Mouse (Mus musculus): Measurements from ENCODE around the gene Fbrsl1.

DNA sequence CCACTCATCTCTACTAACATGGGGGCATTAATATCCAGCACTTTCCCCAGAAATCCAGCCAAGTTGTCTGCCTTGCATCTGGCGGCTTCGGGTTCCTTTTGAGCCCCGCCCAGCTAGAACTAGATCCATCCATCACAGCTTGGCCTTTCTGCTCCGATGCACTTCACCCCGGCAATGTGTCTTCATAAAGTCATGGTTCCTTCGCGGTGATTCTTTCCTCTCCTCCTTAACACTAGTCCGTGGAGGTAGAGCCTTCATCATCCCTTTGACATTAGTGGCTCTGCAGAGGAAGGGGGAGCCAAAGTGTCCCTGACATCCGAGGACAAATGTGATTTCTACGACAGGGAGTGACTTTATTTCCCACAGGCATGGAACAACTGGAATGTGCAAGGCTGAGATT lies 49.8 kb upstream of the Fbrsl1 start:
- TF ChIP-seq TAL1 (IDR thresholded peaks at IDR 0.05; ENCODE audit: low read length) (no peak), GATA1 (IDR thresholded peaks at IDR 0.05; ENCODE audit: low read length) (no peak)
